Mouse (Mus musculus) liver, adult 10 weeks (tissue): ENCODE data around the gene Pcolce2. TPM values are rescaled to one million over a fixed set of nuclear protein-coding genes. Genes with fewer than 3 reads are reported as not detected.

Source experiments
- polyA plus RNA-seq: library from polyadenylated mRNA; stranded (reverse); fragments of 350-450 nt; fragmentation: Illumina TruSeq; extraction: RNeasy Lipid Tissue Mini Kit (QIAGEN cat#74804); gene quantifications from one replicate; pipeline ENCODE4 v1.2.3, GENCODE M21; 2014; ENCODE audit warnings: low read depth, low replicate concordance

The Pcolce2 gene
- polyA plus RNA-seq: 0.77 TPM

GRCm38 (mm10) chr9:95637271-95638181 is at the start of gene Pcolce2:
TSS of gene Pcolce2 (plus strand) at chr9:95637601.

Other genes with a start within 250 kb of the Pcolce2 start
- 0.37 TPM for gene Chst2, start 230.9 kb upstream of the Pcolce2 start, polyA plus RNA-seq
- gene U2surp, start 125.6 kb upstream of the Pcolce2 start, polyA plus RNA-seq: 37.5 TPM
- 151 TPM for gene Paqr9, start 77.9 kb upstream of the Pcolce2 start, polyA plus RNA-seq
- 0.29 TPM for gene Trpc1, start 112.8 kb downstream of the Pcolce2 start, polyA plus RNA-seq
- 3.7 TPM for gene Pls1, start 207.7 kb downstream of the Pcolce2 start, polyA plus RNA-seq
- gene Atr, start 220.0 kb downstream of the Pcolce2 start, polyA plus RNA-seq: 7.2 TPM